Mouse (Mus musculus) heart, adult 2 months (tissue): ENCODE measurements around the gene Insrr.

Source experiments
- CTCF ChIP-seq: fragments of 200-600 bp; IDR thresholded peaks from 2 replicates; pipeline ENCODE4 v1.8.1; 2022; ENCODE audit warnings: antibody characterized with exemption, mild to moderate bottlenecking, moderate library complexity
- EP300 ChIP-seq: fragments of 200-500 bp; IDR thresholded peaks from 2 replicates; pipeline ENCODE4 v1.6.1; 2011; ENCODE audit warnings: low read depth, low read length, control low read depth; ENCODE audit not compliant: insufficient read depth
- POLR2A ChIP-seq: fragments of 200-500 bp; IDR thresholded peaks from 2 replicates; pipeline ENCODE4 v1.6.1; 2011; ENCODE audit warnings: mild to moderate bottlenecking, low read depth, low read length, control low read depth; ENCODE audit not compliant: insufficient read depth

GRCm38 (mm10) chr3:87761408-87762375 is 35.1 kb upstream of the Insrr start:
- TF ChIP-seq CTCF (no peak), POLR2A (no peak), EP300 (no peak)
